Mouse (Mus musculus): ENCODE data around the gene Pyroxd1. TPM values are rescaled to one million over a fixed set of nuclear protein-coding genes. Genes with fewer than 3 reads are reported as not detected.

The Pyroxd1 gene
- polyA plus RNA-seq, 1 experiment from 2014 or later: 19.6 TPM

- Histone ChIP-seq H3K9me3 (ENCODE audit: control insufficient read depth, low read length) (no peaks in the 10 kb centered on the region), H3K4me1 (replicated peaks; ENCODE audit: control insufficient read depth, insufficient read depth, low read length) (no peaks in the 10 kb centered on the region), H3K4me2 (ENCODE audit: low read depth, low read length, severe bottlenecking) (no peak overlapping the region), H3K4me3 (ENCODE audit: low read depth, low read length) (no peak overlapping the region), H3K27me3 (ENCODE audit: control insufficient read depth, insufficient read depth, low read length) (no peaks in the 10 kb centered on the region), H3K27ac (ENCODE audit: low read depth, low read length) (no peak overlapping the region), H3K9ac (ENCODE audit: low read length) (no peak overlapping the region), H3K36me3 (ENCODE audit: control insufficient read depth, insufficient read depth, low read length) (peaks cover 4% of the 10 kb centered on the region; the same call in 1 of the 2 replicates)
- DNase-seq (ENCODE audit: low spot score) (no peak), ATAC-seq (replicated peaks; ENCODE audit: low FRiP score) (no peak)
- 89% methylated on average over 8 of the region's 8 CpGs for WGBS
Measured at GRCm38 (mm10) chr6:142365742-142366472, 20.5 kb downstream of the Pyroxd1 start.

DNA sequence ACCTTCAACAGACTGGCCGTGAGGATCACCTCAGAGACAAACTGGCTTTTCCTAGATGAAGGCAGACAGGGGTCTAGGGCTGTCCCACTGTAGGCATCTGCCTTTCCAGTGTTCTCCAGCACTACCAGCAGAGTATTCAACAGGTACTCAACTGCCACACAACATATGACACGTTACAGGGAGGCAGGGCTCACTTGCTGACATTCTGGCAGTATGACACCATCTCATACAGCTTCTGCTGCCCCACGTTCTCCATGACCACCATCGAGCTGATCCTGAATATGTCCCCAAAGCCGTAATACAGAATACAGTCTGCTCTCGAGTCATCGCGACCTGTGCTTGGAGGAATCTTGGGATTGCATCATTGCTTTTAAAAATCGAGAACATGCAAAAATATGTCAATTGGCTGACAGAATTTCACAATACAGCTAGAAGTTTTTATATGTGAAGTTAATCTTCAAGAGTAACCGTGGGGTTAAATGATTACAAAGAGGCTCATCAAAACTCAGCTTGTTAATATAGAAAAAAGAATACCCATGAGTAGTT is 21.1 kb downstream of the Pyroxd1 start:
- H3K4me1 ChIP-seq (replicated peaks; ENCODE audit: control insufficient read depth, insufficient read depth, low read length): no peaks in the 10 kb centered on the region
- ATAC-seq (replicated peaks; ENCODE audit: low FRiP score): no peak
- WGBS: 91% methylated on average over 10 of the region's 10 CpGs
- no peak for DNase-seq (ENCODE audit: low spot score)
- H3K36me3 ChIP-seq (ENCODE audit: control insufficient read depth, insufficient read depth, low read length): peaks cover 4% of the 10 kb centered on the region; the same call in 1 of the 2 replicates
- no peak overlapping the region for H3K9ac ChIP-seq (ENCODE audit: low read length)
- no peak overlapping the region for H3K4me2 ChIP-seq (ENCODE audit: low read depth, low read length, severe bottlenecking)
- no peak overlapping the region for H3K27ac ChIP-seq (ENCODE audit: low read depth, low read length)
- no peaks in the 10 kb centered on the region for H3K27me3 ChIP-seq (ENCODE audit: control insufficient read depth, insufficient read depth, low read length)
- no peak overlapping the region for H3K4me3 ChIP-seq (ENCODE audit: low read depth, low read length)
- no peaks in the 10 kb centered on the region for H3K9me3 ChIP-seq (ENCODE audit: control insufficient read depth, low read length)

DNA sequence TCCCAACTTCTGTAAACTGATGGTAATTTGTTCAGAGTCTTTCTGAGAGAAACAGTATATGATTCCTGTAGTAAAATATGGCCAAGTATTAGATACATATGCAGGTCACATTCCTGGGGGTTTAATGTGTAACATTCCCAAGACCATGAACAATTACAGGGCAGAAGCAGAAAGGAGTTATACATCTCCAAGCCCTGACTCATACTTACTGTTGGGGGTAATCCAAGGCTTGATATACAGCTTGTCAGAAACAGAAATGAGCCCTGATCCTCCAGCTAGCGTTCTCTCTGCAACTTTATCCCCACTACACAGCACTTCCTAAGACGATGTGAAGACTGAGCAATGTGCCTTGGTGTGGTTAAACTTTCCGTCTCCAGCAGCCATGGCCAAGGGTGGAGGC is 22.1 kb downstream of the Pyroxd1 start:
- Histone ChIP-seq H3K36me3 (ENCODE audit: control insufficient read depth, insufficient read depth, low read length) (peaks cover 4% of the 10 kb centered on the region; the same call in 1 of the 2 replicates), H3K4me2 (ENCODE audit: low read depth, low read length, severe bottlenecking) (no peak overlapping the region), H3K4me3 (ENCODE audit: low read depth, low read length) (no peak overlapping the region), H3K9me3 (ENCODE audit: control insufficient read depth, low read length) (no peaks in the 10 kb centered on the region), H3K27me3 (ENCODE audit: control insufficient read depth, insufficient read depth, low read length) (no peaks in the 10 kb centered on the region), H3K9ac (ENCODE audit: low read length) (no peak overlapping the region), H3K27ac (ENCODE audit: low read depth, low read length) (no peak overlapping the region), H3K4me1 (replicated peaks; ENCODE audit: control insufficient read depth, insufficient read depth, low read length) (no peaks in the 10 kb centered on the region)
- DNase-seq (ENCODE audit: low spot score) (no peak), ATAC-seq (replicated peaks; ENCODE audit: low FRiP score) (no peak)
- 94% methylated on average over 3 of the region's 3 CpGs for WGBS

DNA sequence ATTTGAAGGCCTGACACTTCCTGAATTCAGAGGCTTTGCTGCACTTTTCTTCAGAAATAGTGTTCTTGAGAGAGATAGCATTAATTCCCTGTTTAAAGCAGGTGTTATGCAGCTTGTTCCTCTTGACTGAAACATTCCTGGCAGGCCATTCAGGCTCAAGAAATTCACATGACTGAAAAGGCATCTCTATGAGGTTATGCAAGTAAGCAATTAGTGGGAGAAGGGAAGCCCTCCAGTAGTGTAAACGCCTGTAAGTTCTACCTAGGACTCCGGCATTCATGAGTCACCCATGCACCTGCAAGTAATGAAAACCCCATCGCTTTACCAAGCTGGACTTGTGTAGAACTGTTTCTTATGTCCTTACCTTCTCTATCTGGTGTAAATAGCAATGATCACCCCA is 24.1 kb downstream of the Pyroxd1 start:
- ATAC-seq (replicated peaks; ENCODE audit: low FRiP score): no peak
- no peaks in the 10 kb centered on the region for H3K4me1 ChIP-seq (replicated peaks; ENCODE audit: control insufficient read depth, insufficient read depth, low read length)
- H3K9me3 ChIP-seq (ENCODE audit: control insufficient read depth, low read length): no peaks in the 10 kb centered on the region
- no peak overlapping the region for H3K4me3 ChIP-seq (ENCODE audit: low read depth, low read length)
- no peak overlapping the region for H3K4me2 ChIP-seq (ENCODE audit: low read depth, low read length, severe bottlenecking)
- H3K36me3 ChIP-seq (ENCODE audit: control insufficient read depth, insufficient read depth, low read length): no peaks in the 10 kb centered on the region; the same call in 1 of the 2 replicates
- no peak overlapping the region for H3K9ac ChIP-seq (ENCODE audit: low read length)
- no peak overlapping the region for H3K27ac ChIP-seq (ENCODE audit: low read depth, low read length)
- no peaks in the 10 kb centered on the region for H3K27me3 ChIP-seq (ENCODE audit: control insufficient read depth, insufficient read depth, low read length)
- WGBS: 93% methylated on average over 3 of the region's 3 CpGs
- no peak for DNase-seq (ENCODE audit: low spot score)

- Histone ChIP-seq H3K27me3 (ENCODE audit: control insufficient read depth, insufficient read depth, low read length) (no peaks in the 10 kb centered on the region), H3K4me2 (ENCODE audit: low read depth, low read length, severe bottlenecking) (no peak overlapping the region), H3K36me3 (ENCODE audit: control insufficient read depth, insufficient read depth, low read length) (no peaks in the 10 kb centered on the region; the same call in 1 of the 2 replicates), H3K4me1 (replicated peaks; ENCODE audit: control insufficient read depth, insufficient read depth, low read length) (no peaks in the 10 kb centered on the region), H3K9me3 (ENCODE audit: control insufficient read depth, low read length) (no peaks in the 10 kb centered on the region), H3K4me3 (ENCODE audit: low read depth, low read length) (no peak overlapping the region), H3K9ac (ENCODE audit: low read length) (no peak overlapping the region), H3K27ac (ENCODE audit: low read depth, low read length) (no peak overlapping the region)
- 85% methylated on average over 1 of the region's 1 CpGs for WGBS
- ATAC-seq (replicated peaks; ENCODE audit: low FRiP score) (no peak), DNase-seq (ENCODE audit: low spot score) (no peak)
Measured at GRCm38 (mm10) chr6:142377081-142377480, 31.6 kb downstream of the Pyroxd1 start.

- Histone ChIP-seq H3K4me2 (ENCODE audit: low read depth, low read length, severe bottlenecking) (no peak overlapping the region), H3K36me3 (ENCODE audit: control insufficient read depth, insufficient read depth, low read length) (no peaks in the 10 kb centered on the region; the same call in 1 of the 2 replicates), H3K4me3 (ENCODE audit: low read depth, low read length) (no peak overlapping the region), H3K4me1 (replicated peaks; ENCODE audit: control insufficient read depth, insufficient read depth, low read length) (no peaks in the 10 kb centered on the region), H3K27ac (ENCODE audit: low read depth, low read length) (no peak overlapping the region), H3K9me3 (ENCODE audit: control insufficient read depth, low read length) (no peaks in the 10 kb centered on the region), H3K27me3 (ENCODE audit: control insufficient read depth, insufficient read depth, low read length) (no peaks in the 10 kb centered on the region), H3K9ac (ENCODE audit: low read length) (no peak overlapping the region)
- WGBS: 91% methylated on average over 8 of the region's 8 CpGs
- no peak for ATAC-seq (replicated peaks; ENCODE audit: low FRiP score)
- no peak for DNase-seq (ENCODE audit: low spot score)
Measured at GRCm38 (mm10) chr6:142378576-142379330, 33.3 kb downstream of the Pyroxd1 start.

- H3K4me2 ChIP-seq (ENCODE audit: low read depth, low read length, severe bottlenecking): no peak overlapping the region
- H3K27me3 ChIP-seq (ENCODE audit: control insufficient read depth, insufficient read depth, low read length): no peaks in the 10 kb centered on the region
- H3K36me3 ChIP-seq (ENCODE audit: control insufficient read depth, insufficient read depth, low read length): no peaks in the 10 kb centered on the region; the same call in 1 of the 2 replicates
- no peak overlapping the region for H3K9ac ChIP-seq (ENCODE audit: low read length)
- DNase-seq (ENCODE audit: low spot score) (no peak), ATAC-seq (replicated peaks; ENCODE audit: low FRiP score) (no peak)
- WGBS: 97% methylated on average over 6 of the region's 6 CpGs
- no peak overlapping the region for H3K4me3 ChIP-seq (ENCODE audit: low read depth, low read length)
- no peaks in the 10 kb centered on the region for H3K9me3 ChIP-seq (ENCODE audit: control insufficient read depth, low read length)
- no peak overlapping the region for H3K27ac ChIP-seq (ENCODE audit: low read depth, low read length)
- H3K4me1 ChIP-seq (replicated peaks; ENCODE audit: control insufficient read depth, insufficient read depth, low read length): no peaks in the 10 kb centered on the region
Measured at GRCm38 (mm10) chr6:142379961-142380360, 34.5 kb downstream of the Pyroxd1 start.

DNA sequence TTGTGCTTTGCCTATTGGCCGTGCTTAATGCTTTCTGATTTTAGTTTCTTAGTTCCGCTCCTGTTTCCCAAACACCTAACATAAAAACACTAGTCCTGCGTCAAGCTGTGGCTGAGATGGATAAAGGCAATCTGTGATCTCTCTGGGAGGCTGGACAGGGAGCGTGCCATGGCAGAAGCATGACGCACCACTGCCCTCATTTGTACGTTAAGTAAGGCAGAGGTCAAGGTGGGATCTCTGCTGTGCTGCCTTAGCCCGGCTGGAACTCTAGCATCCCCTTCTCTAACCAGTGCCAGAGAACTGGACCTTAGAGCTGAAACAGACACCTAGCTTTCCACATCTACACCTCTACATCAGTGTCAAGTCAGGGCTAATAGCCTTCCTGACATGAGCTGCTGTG is 36.2 kb downstream of the Pyroxd1 start:
- ATAC-seq (replicated peaks; ENCODE audit: low FRiP score): no peak
- H3K4me3 ChIP-seq (ENCODE audit: low read depth, low read length): no peak overlapping the region
- no peak overlapping the region for H3K4me2 ChIP-seq (ENCODE audit: low read depth, low read length, severe bottlenecking)
- H3K27ac ChIP-seq (ENCODE audit: low read depth, low read length): no peak overlapping the region
- no peaks in the 10 kb centered on the region; the same call in 1 of the 2 replicates for H3K36me3 ChIP-seq (ENCODE audit: control insufficient read depth, insufficient read depth, low read length)
- no peak overlapping the region for H3K9ac ChIP-seq (ENCODE audit: low read length)
- H3K27me3 ChIP-seq (ENCODE audit: control insufficient read depth, insufficient read depth, low read length): no peaks in the 10 kb centered on the region
- no peak for DNase-seq (ENCODE audit: low spot score)
- 92% methylated on average over 7 of the region's 7 CpGs for WGBS
- no peaks in the 10 kb centered on the region for H3K9me3 ChIP-seq (ENCODE audit: control insufficient read depth, low read length)
- H3K4me1 ChIP-seq (replicated peaks; ENCODE audit: control insufficient read depth, insufficient read depth, low read length): no peaks in the 10 kb centered on the region

Measured in forebrain, embryonic 11.5 days (tissue).